In genomic region chr5:134963546-134963945, GRCm38 (mm10) we compare ENCODE assay signal across 14 mouse cellular contexts. TPM values are rescaled to one million over a fixed set of nuclear protein-coding genes. Genes with fewer than 3 reads are reported as not detected.
DNase-seq lines count a peak whose midpoint lies in the region; ATAC-seq and TF ChIP-seq lines count a peak whose summit lies in the region.
"Had no signal": no experiment of that assay in that cellular context is flagged by ENCODE, and none has a peak within 500 bp of the region (broad histone marks: within the 10 kb centered on the region; RNA-seq: fewer than 3 reads in every experiment).

No protein-coding gene starts in this region.

- WGBS in embryonic facial prominence, embryonic 11.5 days, result 41% methylated on average over 5 of the region's 5 CpGs
- WGBS in embryonic facial prominence, embryonic 10.5 days, result 52% methylated on average over 5 of the region's 5 CpGs
- 25% methylated on average over 5 of the region's 5 CpGs for WGBS in limb, embryonic 14.5 days
- 52% methylated on average over 5 of the region's 5 CpGs for WGBS in limb, embryonic 10.5 days
- WGBS in heart, embryonic 15.5 days, result 26% methylated on average over 5 of the region's 5 CpGs
- 59% methylated on average over 5 of the region's 5 CpGs for WGBS in midbrain, embryonic 10.5 days

- ATAC-seq in embryonic facial prominence, embryonic 11.5 days (replicated peaks; ENCODE audit: insufficient number of reproducible peaks, low FRiP score, low TSS enrichment, low read depth), result no peak
- ATAC-seq in limb, embryonic 14.5 days (ENCODE audit: low FRiP score, low read depth), result no peak
- ATAC-seq in heart, embryonic 15.5 days (replicated peaks; ENCODE audit: insufficient number of reproducible peaks, insufficient read depth, low FRiP score, low read depth), result no peak
- ATAC-seq: hindbrain, postnatal 0 days had no signal

- H3K4me3 ChIP-seq in embryonic facial prominence, embryonic 11.5 days (ENCODE audit: low read depth, low read length), result no peak overlapping the region
- no peak overlapping the region for H3K4me3 ChIP-seq in embryonic facial prominence, embryonic 10.5 days
- no peak overlapping the region for H3K4me3 ChIP-seq in limb, embryonic 14.5 days (replicated peaks; ENCODE audit: low read length)
- H3K4me3 ChIP-seq in limb, embryonic 10.5 days, result no peak overlapping the region
- no peak overlapping the region for H3K4me3 ChIP-seq in heart, embryonic 15.5 days
- H3K4me3 ChIP-seq in midbrain, embryonic 10.5 days, result no peak overlapping the region
- H3K4me3 ChIP-seq: myocyte had no signal

- H3K36me3 ChIP-seq in embryonic facial prominence, embryonic 11.5 days (replicated peaks; ENCODE audit: control insufficient read depth, insufficient read depth, low read depth, low read length), result no peaks in the 10 kb centered on the region
- H3K36me3 ChIP-seq in embryonic facial prominence, embryonic 10.5 days (replicated peaks), result no peaks in the 10 kb centered on the region
- no peaks in the 10 kb centered on the region for H3K36me3 ChIP-seq in limb, embryonic 14.5 days (ENCODE audit: control insufficient read depth, insufficient read depth, low read length)
- no peaks in the 10 kb centered on the region for H3K36me3 ChIP-seq in limb, embryonic 10.5 days
- H3K36me3 ChIP-seq in heart, embryonic 15.5 days, result no peaks in the 10 kb centered on the region
- H3K36me3 ChIP-seq in midbrain, embryonic 10.5 days, result no peaks in the 10 kb centered on the region

- H3K9ac ChIP-seq in embryonic facial prominence, embryonic 11.5 days (replicated peaks; ENCODE audit: low read length), result no peak overlapping the region
- H3K9ac ChIP-seq in limb, embryonic 14.5 days (ENCODE audit: low read depth, low read length, severe bottlenecking), result no peak overlapping the region
- H3K9ac ChIP-seq in heart, embryonic 15.5 days, result no peak overlapping the region

- H3K27ac ChIP-seq in embryonic facial prominence, embryonic 11.5 days (replicated peaks; ENCODE audit: low read depth, low read length), result no peak overlapping the region
- H3K27ac ChIP-seq in embryonic facial prominence, embryonic 10.5 days (replicated peaks), result no peak overlapping the region
- H3K27ac ChIP-seq in limb, embryonic 14.5 days (replicated peaks; ENCODE audit: low read depth, low read length), result no peak overlapping the region
- no peak overlapping the region for H3K27ac ChIP-seq in limb, embryonic 10.5 days
- 0 out of 2 replicates have a peak overlapping the region, but pooled peaks have one; percentile 20 for H3K27ac ChIP-seq in heart, embryonic 15.5 days
- no peak overlapping the region for H3K27ac ChIP-seq in midbrain, embryonic 10.5 days (replicated peaks)
- H3K27ac ChIP-seq: hindbrain, postnatal 0 days; macrophage had no signal

- peak; percentile 38 for DNase-seq in embryonic facial prominence, embryonic 11.5 days (ENCODE audit: low spot score)
- DNase-seq in embryonic facial prominence, embryonic 10.5 days (ENCODE audit: low spot score), result no peak
- DNase-seq in limb, embryonic 14.5 days (ENCODE audit: low spot score), result peak; percentile 52
- DNase-seq in limb, embryonic 10.5 days (ENCODE audit: low spot score), result no peak
- DNase-seq in testis, postnatal 10 days (ENCODE audit: low spot score), result peak; percentile 68
- no peak for DNase-seq in midbrain, embryonic 10.5 days (ENCODE audit: low spot score)
- no peak for DNase-seq in retina, postnatal 1 day
- DNase-seq: adrenal gland, postnatal 36 days; cerebellum, adult 9-11 months; gastrocnemius, postnatal 25 days had no signal

- no peaks in the 10 kb centered on the region for H3K9me3 ChIP-seq in embryonic facial prominence, embryonic 11.5 days (replicated peaks; ENCODE audit: control insufficient read depth, low read length)
- no peaks in the 10 kb centered on the region for H3K9me3 ChIP-seq in embryonic facial prominence, embryonic 10.5 days
- no peaks in the 10 kb centered on the region for H3K9me3 ChIP-seq in limb, embryonic 14.5 days (ENCODE audit: control insufficient read depth, low read length)
- H3K9me3 ChIP-seq in limb, embryonic 10.5 days (replicated peaks), result no peaks in the 10 kb centered on the region
- no peaks in the 10 kb centered on the region for H3K9me3 ChIP-seq in heart, embryonic 15.5 days (replicated peaks)
- no peaks in the 10 kb centered on the region for H3K9me3 ChIP-seq in midbrain, embryonic 10.5 days (replicated peaks)

- H3K27me3 ChIP-seq in embryonic facial prominence, embryonic 11.5 days (ENCODE audit: control insufficient read depth, insufficient read depth, low read length), result no peaks in the 10 kb centered on the region
- H3K27me3 ChIP-seq in embryonic facial prominence, embryonic 10.5 days (replicated peaks; ENCODE audit: low read depth, poor library complexity, severe bottlenecking), result peaks cover 19% of the 10 kb centered on the region
- no peaks in the 10 kb centered on the region for H3K27me3 ChIP-seq in limb, embryonic 14.5 days (ENCODE audit: control insufficient read depth, insufficient read depth, low read length)
- 0 out of 2 replicates have a peak, but pooled peaks cover 4% of the 10 kb centered on the region for H3K27me3 ChIP-seq in limb, embryonic 10.5 days (ENCODE audit: low read depth, poor library complexity, severe bottlenecking)
- H3K27me3 ChIP-seq in heart, embryonic 15.5 days, result peaks cover 10% of the 10 kb centered on the region
- peaks cover 17% of the 10 kb centered on the region for H3K27me3 ChIP-seq in midbrain, embryonic 10.5 days (ENCODE audit: low read depth, poor library complexity, severe bottlenecking)

- TF ChIP-seq POLR2A in limb, embryonic 14.5 days (IDR thresholded peaks at IDR 0.05; ENCODE audit: borderline replicate concordance, extremely low read depth, insufficient read depth, insufficient read length), result no peak

- H3K4me1 ChIP-seq in embryonic facial prominence, embryonic 11.5 days (ENCODE audit: control insufficient read depth, insufficient read depth, low read length), result no peaks in the 10 kb centered on the region; the same call in 1 of the 2 replicates
- H3K4me1 ChIP-seq in embryonic facial prominence, embryonic 10.5 days, result peaks cover 24% of the 10 kb centered on the region
- H3K4me1 ChIP-seq in limb, embryonic 14.5 days (ENCODE audit: control insufficient read depth, insufficient read depth, low read length), result peaks cover 10% of the 10 kb centered on the region
- H3K4me1 ChIP-seq in limb, embryonic 10.5 days, result peaks cover 26% of the 10 kb centered on the region
- H3K4me1 ChIP-seq in heart, embryonic 15.5 days (replicated peaks), result peaks cover 21% of the 10 kb centered on the region
- H3K4me1 ChIP-seq in midbrain, embryonic 10.5 days, result peaks cover 16% of the 10 kb centered on the region

- H3K4me2 ChIP-seq in embryonic facial prominence, embryonic 11.5 days (ENCODE audit: low read depth, low read length), result no peak overlapping the region
- no peak overlapping the region for H3K4me2 ChIP-seq in limb, embryonic 14.5 days (replicated peaks; ENCODE audit: low read depth, low read length, severe bottlenecking)
- no peak overlapping the region for H3K4me2 ChIP-seq in heart, embryonic 15.5 days

RNA-seq across cellular contexts. Expression of gene Cldn4, which starts 16.8 kb away (rescaled TPM):
- 16.9 and 20.5 TPM in 2 replicates for polyA plus RNA-seq in embryonic facial prominence, embryonic 11.5 days (2014; fragmentation: Nextera tagmentation; extraction: Ambion mirVana)
- 16.7 and 17.5 TPM in 2 replicates for polyA plus RNA-seq in embryonic facial prominence, embryonic 10.5 days (2016; fragmentation: Nextera tagmentation; extraction: Ambion mirVana)
- 48.4 and 50.0 TPM in 2 replicates for polyA plus RNA-seq in limb, embryonic 14.5 days (2012; rRNA removed)
- 49.3 and 61.5 TPM in 2 replicates for polyA plus RNA-seq in limb, embryonic 14.5 days (2014; fragmentation: Nextera tagmentation; extraction: Ambion mirVana)
- polyA plus RNA-seq in limb, embryonic 10.5 days (2016; fragmentation: Nextera tagmentation; extraction: Ambion mirVana), result 9.8 and 10.0 TPM in 2 replicates
- polyA plus RNA-seq in heart, embryonic 15.5 days (2015; fragmentation: Nextera tagmentation; extraction: Ambion mirVana), result 1.1 and 4.2 TPM in 2 replicates
- 3.2 and 3.4 TPM in 2 replicates for polyA plus RNA-seq in midbrain, embryonic 10.5 days (2016; fragmentation: Nextera tagmentation; extraction: Ambion mirVana)
- polyA plus RNA-seq: hindbrain, postnatal 0 days; macrophage; myocyte had no signal

RNA-seq across cellular contexts. Expression of gene Cldn3, which starts 22.5 kb away (rescaled TPM):
- polyA plus RNA-seq in embryonic facial prominence, embryonic 11.5 days (2014; fragmentation: Nextera tagmentation; extraction: Ambion mirVana), result 7.6 and 11.3 TPM in 2 replicates
- 18.2 and 18.8 TPM in 2 replicates for polyA plus RNA-seq in embryonic facial prominence, embryonic 10.5 days (2016; fragmentation: Nextera tagmentation; extraction: Ambion mirVana)
- 7.2 and 8.8 TPM in 2 replicates for polyA plus RNA-seq in limb, embryonic 14.5 days (2012; rRNA removed)
- polyA plus RNA-seq in limb, embryonic 14.5 days (2014; fragmentation: Nextera tagmentation; extraction: Ambion mirVana), result 14.7 and 18.3 TPM in 2 replicates
- 8.3 and 10.3 TPM in 2 replicates for polyA plus RNA-seq in limb, embryonic 10.5 days (2016; fragmentation: Nextera tagmentation; extraction: Ambion mirVana)
- 7.7 and 18.1 TPM in 2 replicates for polyA plus RNA-seq in heart, embryonic 15.5 days (2015; fragmentation: Nextera tagmentation; extraction: Ambion mirVana)
- polyA plus RNA-seq in midbrain, embryonic 10.5 days (2016; fragmentation: Nextera tagmentation; extraction: Ambion mirVana), result 2.0 and 2.9 TPM in 2 replicates
- polyA plus RNA-seq: macrophage, myocyte had no signal

RNA-seq across cellular contexts. Expression of gene Mettl27, which starts 31.4 kb away (rescaled TPM):
- 9.7 and 15.2 TPM in 2 replicates for polyA plus RNA-seq in embryonic facial prominence, embryonic 11.5 days (2014; fragmentation: Nextera tagmentation; extraction: Ambion mirVana)
- polyA plus RNA-seq in embryonic facial prominence, embryonic 10.5 days (2016; fragmentation: Nextera tagmentation; extraction: Ambion mirVana), result 14.8 and 17.0 TPM in 2 replicates
- polyA plus RNA-seq in limb, embryonic 14.5 days (2012; rRNA removed), result 14.8 and 14.9 TPM in 2 replicates
- polyA plus RNA-seq in limb, embryonic 14.5 days (2014; fragmentation: Nextera tagmentation; extraction: Ambion mirVana), result 18.9 and 21.3 TPM in 2 replicates
- polyA plus RNA-seq in limb, embryonic 10.5 days (2016; fragmentation: Nextera tagmentation; extraction: Ambion mirVana), result 11.0 and 16.5 TPM in 2 replicates
- 6.6 and 11.7 TPM in 2 replicates for polyA plus RNA-seq in heart, embryonic 15.5 days (2015; fragmentation: Nextera tagmentation; extraction: Ambion mirVana)
- polyA plus RNA-seq in midbrain, embryonic 10.5 days (2016; fragmentation: Nextera tagmentation; extraction: Ambion mirVana), result 9.6 and 12.8 TPM in 2 replicates

RNA-seq across cellular contexts. Expression of gene Abhd11, which starts 45.4 kb away (rescaled TPM):
- polyA plus RNA-seq in embryonic facial prominence, embryonic 11.5 days (2014; fragmentation: Nextera tagmentation; extraction: Ambion mirVana), result 41.7 and 42.7 TPM in 2 replicates
- polyA plus RNA-seq in embryonic facial prominence, embryonic 10.5 days (2016; fragmentation: Nextera tagmentation; extraction: Ambion mirVana), result 39.6 and 41.7 TPM in 2 replicates
- 83.2 and 94.3 TPM in 2 replicates for polyA plus RNA-seq in limb, embryonic 14.5 days (2012; rRNA removed)
- 64.7 and 67.4 TPM in 2 replicates for polyA plus RNA-seq in limb, embryonic 14.5 days (2014; fragmentation: Nextera tagmentation; extraction: Ambion mirVana)
- polyA plus RNA-seq in limb, embryonic 10.5 days (2016; fragmentation: Nextera tagmentation; extraction: Ambion mirVana), result 23.5 and 30.1 TPM in 2 replicates
- 70.0 and 74.5 TPM in 2 replicates for polyA plus RNA-seq in heart, embryonic 15.5 days (2015; fragmentation: Nextera tagmentation; extraction: Ambion mirVana)
- polyA plus RNA-seq in midbrain, embryonic 10.5 days (2016; fragmentation: Nextera tagmentation; extraction: Ambion mirVana), result 39.4 and 39.8 TPM in 2 replicates

RNA-seq across cellular contexts. Expression of gene Cldn13, which starts 48.2 kb away (rescaled TPM):
- polyA plus RNA-seq in embryonic facial prominence, embryonic 11.5 days (2014; fragmentation: Nextera tagmentation; extraction: Ambion mirVana), result 3.5 and 3.6 TPM in 2 replicates
- polyA plus RNA-seq in embryonic facial prominence, embryonic 10.5 days (2016; fragmentation: Nextera tagmentation; extraction: Ambion mirVana), result 2.1 and 2.8 TPM in 2 replicates
- 0.33 TPM in 2 replicates for polyA plus RNA-seq in limb, embryonic 14.5 days (2012; rRNA removed)
- polyA plus RNA-seq in limb, embryonic 14.5 days (2014; fragmentation: Nextera tagmentation; extraction: Ambion mirVana), result not detected in 2 replicates
- 2.1 and 2.3 TPM in 2 replicates for polyA plus RNA-seq in limb, embryonic 10.5 days (2016; fragmentation: Nextera tagmentation; extraction: Ambion mirVana)
- polyA plus RNA-seq in heart, embryonic 15.5 days (2015; fragmentation: Nextera tagmentation; extraction: Ambion mirVana), result 0.43 and 1.9 TPM in 2 replicates
- polyA plus RNA-seq in midbrain, embryonic 10.5 days (2016; fragmentation: Nextera tagmentation; extraction: Ambion mirVana), result 3.2 and 3.8 TPM in 2 replicates
- polyA plus RNA-seq: hindbrain, postnatal 0 days; macrophage; myocyte had no signal

Comparison
In these comparisons a context has a peak if more than half of its experiments do, and no peak if none do; other contexts are left out.
1. DNase-seq: peak in embryonic facial prominence, embryonic 11.5 days (single experiment), limb, embryonic 14.5 days (single experiment) and testis, postnatal 10 days (single experiment); none in embryonic facial prominence, embryonic 10.5 days (single experiment), limb, embryonic 10.5 days (single experiment), midbrain, embryonic 10.5 days (single experiment) and retina, postnatal 1 day (single experiment).